Mouse (Mus musculus) CH12.LX (cell line): ENCODE results near the gene Mrps2.

Source experiments
- CTCF ChIP-seq, 2 experiments: IDR thresholded peaks in 1 of 2; conservative IDR thresholded peaks in 1 of 2; 2 replicates each; pipeline ENCODE4 v1.5.1; 2011 to 2012; ENCODE audit warnings: low read depth in 2 of 2, low read length in 2 of 2, improper control_type of control experiment in 1 of 2, inconsistent platforms in 1 of 2, mild to moderate bottlenecking in 1 of 2, moderate library complexity in 1 of 2
- JUND ChIP-seq: conservative IDR thresholded peaks from 2 replicates; pipeline ENCODE4 v1.6.1; 2011; ENCODE audit warnings: low read depth, low read length, improper control_type of control experiment
- POLR2A ChIP-seq: IDR thresholded peaks from 2 replicates; pipeline ENCODE4 v1.6.1; 2011; ENCODE audit warnings: low read depth, mild to moderate bottlenecking, improper control_type of control experiment, low read length
- SMC3 ChIP-seq: IDR thresholded peaks from 2 replicates; pipeline ENCODE4 v1.6.1; 2011; ENCODE audit warnings: low read depth, low read length, improper control_type of control experiment

- TF ChIP-seq CTCF (conservative IDR thresholded peaks at IDR 0.05 in 1 of 2, IDR thresholded peaks at IDR 0.05 in 1 of 2; ENCODE audit: low read depth in 2 of 2, low read length in 2 of 2) (peak; percentile 80 to 94), SMC3 (peak; percentile 83), POLR2A (no peak), JUND (no peak)
Observed at GRCm38 (mm10) chr2:28514489-28514888, 46.6 kb downstream of the Mrps2 start.
